Mouse (Mus musculus): ENCODE measurements around the gene Gm17416. TPM values are rescaled to one million over a fixed set of nuclear protein-coding genes. Genes with fewer than 3 reads are reported as not detected.

Gm17416 gene
- polyA plus RNA-seq, 1 experiment from 2014 or later, result not detected

GRCm38 (mm10) chr2:152612193-152612592 is 43.1 kb downstream of the Gm17416 start:
- TF ChIP-seq CTCF (IDR thresholded peaks at IDR 0.05; ENCODE audit: low read depth) (no peak), EP300 (IDR thresholded peaks at IDR 0.05; ENCODE audit: low read depth) (no peak)
- no peak overlapping the region for H3K4me2 ChIP-seq (ENCODE audit: low read depth, low read length)

GRCm38 (mm10) chr2:152615563-152615962 is 46.4 kb downstream of the Gm17416 start:
- ATAC-seq (peak; percentile 56; the same call in 1 of the 2 replicates), DNase-seq (peak; percentile 37)
- Histone ChIP-seq H3K27ac (ENCODE audit: low read depth) (no peak overlapping the region), H3K9me3 (ENCODE audit: low read length) (no peaks in the 10 kb centered on the region), H3K4me1 (ENCODE audit: insufficient read depth) (no peaks in the 10 kb centered on the region), H3K36me3 (replicated peaks; ENCODE audit: insufficient read depth, low read length) (no peaks in the 10 kb centered on the region), H3K4me3 (ENCODE audit: low read depth, low read length) (no peak overlapping the region), H3K27me3 (ENCODE audit: insufficient read depth, low read length) (no peaks in the 10 kb centered on the region), H3K4me2 (ENCODE audit: low read depth, low read length) (no peak overlapping the region), H3K9ac (replicated peaks) (no peak overlapping the region)
- WGBS (ENCODE audit: insufficient replicate concordance), result 12% methylated on average over 7 of the region's 7 CpGs
- TF ChIP-seq CTCF (IDR thresholded peaks at IDR 0.05; ENCODE audit: low read depth) (peak; percentile 89), EP300 (IDR thresholded peaks at IDR 0.05; ENCODE audit: low read depth) (no peak)

More at GRCm38 (mm10) chr2:152612193-152612592, 43.1 kb downstream of the Gm17416 start:
- WGBS (ENCODE audit: insufficient replicate concordance), result 44% methylated on average over 7 of the region's 8 CpGs
- no peaks in the 10 kb centered on the region for H3K27me3 ChIP-seq (ENCODE audit: insufficient read depth, low read length)
- H3K9me3 ChIP-seq (ENCODE audit: low read length), result no peaks in the 10 kb centered on the region
- H3K9ac ChIP-seq (replicated peaks), result no peak overlapping the region
- H3K27ac ChIP-seq (ENCODE audit: low read depth), result no peak overlapping the region
- no peak for DNase-seq
- no peaks in the 10 kb centered on the region for H3K4me1 ChIP-seq (ENCODE audit: insufficient read depth)
- no peak overlapping the region for H3K4me3 ChIP-seq (ENCODE audit: low read depth, low read length)
- no peak for ATAC-seq
- no peaks in the 10 kb centered on the region for H3K36me3 ChIP-seq (replicated peaks; ENCODE audit: insufficient read depth, low read length)

GRCm38 (mm10) chr2:152616470-152616869 is 47.3 kb downstream of the Gm17416 start:
- no peak for TF ChIP-seq CTCF (IDR thresholded peaks at IDR 0.05; ENCODE audit: low read depth)
- no peak for TF ChIP-seq EP300 (IDR thresholded peaks at IDR 0.05; ENCODE audit: low read depth)
- no peak overlapping the region for H3K27ac ChIP-seq (ENCODE audit: low read depth)
- no peaks in the 10 kb centered on the region for H3K4me1 ChIP-seq (ENCODE audit: insufficient read depth)
- ATAC-seq, result no peak
- H3K9ac ChIP-seq (replicated peaks), result no peak overlapping the region
- no peak overlapping the region for H3K4me3 ChIP-seq (ENCODE audit: low read depth, low read length)
- H3K27me3 ChIP-seq (ENCODE audit: insufficient read depth, low read length), result no peaks in the 10 kb centered on the region
- H3K4me2 ChIP-seq (ENCODE audit: low read depth, low read length), result no peak overlapping the region
- no peak for DNase-seq
- WGBS (ENCODE audit: insufficient replicate concordance), result 45% methylated on average over 6 of the region's 6 CpGs
- H3K36me3 ChIP-seq (replicated peaks; ENCODE audit: insufficient read depth, low read length), result no peaks in the 10 kb centered on the region
- no peaks in the 10 kb centered on the region for H3K9me3 ChIP-seq (ENCODE audit: low read length)

GRCm38 (mm10) chr2:152617374-152617773 is 48.2 kb downstream of the Gm17416 start:
- Histone ChIP-seq H3K4me1 (ENCODE audit: insufficient read depth) (no peaks in the 10 kb centered on the region), H3K4me3 (ENCODE audit: low read depth, low read length) (no peak overlapping the region), H3K9me3 (ENCODE audit: low read length) (no peaks in the 10 kb centered on the region), H3K27ac (ENCODE audit: low read depth) (no peak overlapping the region), H3K4me2 (ENCODE audit: low read depth, low read length) (no peak overlapping the region), H3K9ac (replicated peaks) (no peak overlapping the region), H3K27me3 (ENCODE audit: insufficient read depth, low read length) (no peaks in the 10 kb centered on the region), H3K36me3 (replicated peaks; ENCODE audit: insufficient read depth, low read length) (no peaks in the 10 kb centered on the region)
- WGBS (ENCODE audit: insufficient replicate concordance), result 57% methylated on average over 5 of the region's 5 CpGs
- ATAC-seq (no peak), DNase-seq (no peak)
- TF ChIP-seq CTCF (IDR thresholded peaks at IDR 0.05; ENCODE audit: low read depth) (peak; percentile 56), EP300 (IDR thresholded peaks at IDR 0.05; ENCODE audit: low read depth) (no peak)

Other genes starting within 250 kb of the Gm17416 start
- 30.2 and 31.0 TPM in 2 replicates for gene Rbck1, start 236.7 kb upstream of the Gm17416 start, polyA plus RNA-seq (2015; fragmentation: Nextera tagmentation; extraction: Ambion mirVana)
- 4.1 and 5.5 TPM in 2 replicates for gene Trib3, start 225.3 kb upstream of the Gm17416 start, polyA plus RNA-seq (2015; fragmentation: Nextera tagmentation; extraction: Ambion mirVana)
- not detected in 2 replicates for gene Nrsn2, start 192.7 kb upstream of the Gm17416 start, polyA plus RNA-seq (2015; fragmentation: Nextera tagmentation; extraction: Ambion mirVana)
- gene Sox12, start 171.3 kb upstream of the Gm17416 start, polyA plus RNA-seq (2015; fragmentation: Nextera tagmentation; extraction: Ambion mirVana), result 1.2 and 1.3 TPM in 2 replicates
- 6.4 and 7.4 TPM in 2 replicates for gene Zcchc3, start 154.3 kb upstream of the Gm17416 start, polyA plus RNA-seq (2015; fragmentation: Nextera tagmentation; extraction: Ambion mirVana)
- 0.13 and 0.42 TPM in 2 replicates for gene 6820408C15Rik, start 153.8 kb upstream of the Gm17416 start, polyA plus RNA-seq (2015; fragmentation: Nextera tagmentation; extraction: Ambion mirVana)
- not detected in 2 replicates for gene Defb23, start 104.7 kb upstream of the Gm17416 start, polyA plus RNA-seq (2015; fragmentation: Nextera tagmentation; extraction: Ambion mirVana)
- gene Defb20, start 92.3 kb upstream of the Gm17416 start, polyA plus RNA-seq (2015; fragmentation: Nextera tagmentation; extraction: Ambion mirVana), result not detected in 2 replicates
- not detected in 2 replicates for gene Defb22, start 79.2 kb upstream of the Gm17416 start, polyA plus RNA-seq (2015; fragmentation: Nextera tagmentation; extraction: Ambion mirVana)
- gene Defb26, start 57.6 kb upstream of the Gm17416 start, polyA plus RNA-seq (2015; fragmentation: Nextera tagmentation; extraction: Ambion mirVana), result not detected in 2 replicates
- gene Defb28, start 51.1 kb upstream of the Gm17416 start, polyA plus RNA-seq (2015; fragmentation: Nextera tagmentation; extraction: Ambion mirVana), result not detected in 2 replicates
- not detected in 2 replicates for gene Defb29, start 29.2 kb upstream of the Gm17416 start, polyA plus RNA-seq (2015; fragmentation: Nextera tagmentation; extraction: Ambion mirVana)
- not detected in 2 replicates for gene Defb21, start 3.4 kb downstream of the Gm17416 start, polyA plus RNA-seq (2015; fragmentation: Nextera tagmentation; extraction: Ambion mirVana)
- gene Defb19, start 11.0 kb downstream of the Gm17416 start, polyA plus RNA-seq (2015; fragmentation: Nextera tagmentation; extraction: Ambion mirVana), result not detected in 2 replicates
- not detected in 2 replicates for gene Defb45, start 30.1 kb downstream of the Gm17416 start, polyA plus RNA-seq (2015; fragmentation: Nextera tagmentation; extraction: Ambion mirVana)
- gene Defb36, start 35.0 kb downstream of the Gm17416 start, polyA plus RNA-seq (2015; fragmentation: Nextera tagmentation; extraction: Ambion mirVana), result not detected in 2 replicates
- 0.49 TPM in 1 of 2 replicates, not detected in the other for gene Defb25, start 53.7 kb downstream of the Gm17416 start, polyA plus RNA-seq (2015; fragmentation: Nextera tagmentation; extraction: Ambion mirVana)
- gene Rem1, start 57.6 kb downstream of the Gm17416 start, polyA plus RNA-seq (2015; fragmentation: Nextera tagmentation; extraction: Ambion mirVana), result 0.81 and 1.6 TPM in 2 replicates
- gene H13, start 100.1 kb downstream of the Gm17416 start, polyA plus RNA-seq (2015; fragmentation: Nextera tagmentation; extraction: Ambion mirVana), result 61.0 and 63.8 TPM in 2 replicates
- gene Mcts2, start 117.7 kb downstream of the Gm17416 start, polyA plus RNA-seq (2015; fragmentation: Nextera tagmentation; extraction: Ambion mirVana), result 12.8 TPM in 2 replicates
- gene Id1, start 166.9 kb downstream of the Gm17416 start, polyA plus RNA-seq (2015; fragmentation: Nextera tagmentation; extraction: Ambion mirVana), result 39.7 and 40.4 TPM in 2 replicates
- gene Cox4i2, start 184.8 kb downstream of the Gm17416 start, polyA plus RNA-seq (2015; fragmentation: Nextera tagmentation; extraction: Ambion mirVana), result 0.56 and 1.0 TPM in 2 replicates